Mouse (Mus musculus): ENCODE data around the gene Ocm. TPM values are rescaled to one million over a fixed set of nuclear protein-coding genes. Genes with fewer than 3 reads are reported as not detected.

Ocm gene
- total RNA-seq, 2 experiments from 2014 or later = 1.9 to 2.2 TPM

Other genes starting within 250 kb of the Ocm start
- gene Eif2ak1, start 208.9 kb downstream of the Ocm start, total RNA-seq (2021) = 10 to 100 TPM; 44.5 to 47.0 TPM
- not detected for gene Ankrd61, start 129.0 kb downstream of the Ocm start, total RNA-seq (2021)
- gene Aimp2, start 116.8 kb downstream of the Ocm start, total RNA-seq (2021) = 10 to 100 TPM; 40.0 to 42.0 TPM
- 10 to 100 TPM; 16.9 to 19.0 TPM for gene Pms2, start 116.7 kb downstream of the Ocm start, total RNA-seq (2021)
- gene Gm42421, start 98.5 kb downstream of the Ocm start, total RNA-seq (2021) = 1 to 10 TPM in 1 of 2 experiments, under 1 TPM in 1; 0.90 to 2.7 TPM
- 1 to 10 TPM; 3.6 to 5.6 TPM for gene Rsph10b, start 93.6 kb downstream of the Ocm start, total RNA-seq (2021)
- 10 to 100 TPM; 44.7 to 47.3 TPM for gene Ccz1, start 11.8 kb downstream of the Ocm start, total RNA-seq (2021)
- gene Lmtk2, start 73.8 kb upstream of the Ocm start, total RNA-seq (2021) = 100 to 1,000 TPM; 150 to 166 TPM
- under 1 TPM; 0.36 to 0.42 TPM for gene Bhlha15, start 163.6 kb upstream of the Ocm start, total RNA-seq (2021)
- gene Tecpr1, start 196.9 kb upstream of the Ocm start, total RNA-seq (2021) = 10 to 100 TPM; 84.8 to 90.0 TPM
- gene Bri3, start 217.8 kb upstream of the Ocm start, total RNA-seq (2021) = 10 to 100 TPM; 62.1 to 75.0 TPM

Data from left cerebral cortex, postnatal 14 days (tissue).